Mouse (Mus musculus) forebrain, embryonic 16.5 days (tissue): ENCODE results near the gene Sult1a1. TPM values are rescaled to one million over a fixed set of nuclear protein-coding genes. Genes with fewer than 3 reads are reported as not detected.
"Not testable (repeated sequence)": the region's sequence is repeated elsewhere in the genome, so short reads cannot be mapped to it uniquely, and the experiment has no call there.

Source experiments
- ATAC-seq: fragments of 200-750 bp; cut with Nextera tagmentation; 2 replicates; pipeline ENCODE4 v1.8.0; 2017; ENCODE audit warnings: mild to moderate bottlenecking, moderate library complexity
- H3K27ac ChIP-seq: fragments of 300-500 bp; sonication (generic); 2 replicates; pipeline ENCODE4 v1.5.1; 2014; ENCODE audit warnings: low read length, control low read depth
- H3K27me3 ChIP-seq: fragments of 300-500 bp; sonication (generic); replicated peaks from 2 replicates; pipeline ENCODE4 v1.6.1; 2014; ENCODE audit warnings: low read length; ENCODE audit not compliant: control insufficient read depth, insufficient read depth
- H3K36me3 ChIP-seq: fragments of 300-500 bp; sonication (generic); 2 replicates; pipeline ENCODE4 v1.6.1; 2014; ENCODE audit not compliant: control insufficient read depth, insufficient read depth
- H3K4me1 ChIP-seq: fragments of 300-500 bp; sonication (generic); replicated peaks from 2 replicates; pipeline ENCODE4 v1.6.1; 2014; ENCODE audit warnings: low read length; ENCODE audit not compliant: control insufficient read depth, insufficient read depth
- H3K4me2 ChIP-seq: fragments of 300-500 bp; sonication (generic); 2 replicates; pipeline ENCODE4 v1.6.1; 2014; ENCODE audit warnings: mild to moderate bottlenecking, low read length, control low read depth
- H3K4me3 ChIP-seq: fragments of 300-500 bp; sonication (generic); replicated peaks from 2 replicates; pipeline ENCODE4 v1.5.1; 2014; ENCODE audit warnings: mild to moderate bottlenecking, low read length, control low read depth
- H3K9ac ChIP-seq: fragments of 300-500 bp; sonication (generic); replicated peaks from 2 replicates; pipeline ENCODE4 v1.6.1; 2014; ENCODE audit warnings: low read depth, low read length, control low read depth
- H3K9me3 ChIP-seq: fragments of 300-500 bp; sonication (generic); 2 replicates; pipeline ENCODE4 v1.6.1; 2016; ENCODE audit warnings: low read length; ENCODE audit not compliant: control insufficient read depth
- WGBS: fragments of 180-500 bp; shearing (Covaris S2); extraction: QIAGEN DNeasy Blood & Tissue Kit; methylation state at CpG from one replicate; pipeline ENCODE4 v1.1.7; 2014; 5-methylcytosine and 5-hydroxymethylcytosine counted together
- polyA plus RNA-seq: library from polyadenylated mRNA; unstranded; fragments of >200 nt; fragmentation: Nextera tagmentation; extraction: Ambion mirVana; gene quantifications from 2 replicates; pipeline ENCODE4 v1.2.1, GENCODE M21; 2015

The Sult1a1 gene
- polyA plus RNA-seq, 1 experiment from 2014 or later: 4.3 TPM

DNA sequence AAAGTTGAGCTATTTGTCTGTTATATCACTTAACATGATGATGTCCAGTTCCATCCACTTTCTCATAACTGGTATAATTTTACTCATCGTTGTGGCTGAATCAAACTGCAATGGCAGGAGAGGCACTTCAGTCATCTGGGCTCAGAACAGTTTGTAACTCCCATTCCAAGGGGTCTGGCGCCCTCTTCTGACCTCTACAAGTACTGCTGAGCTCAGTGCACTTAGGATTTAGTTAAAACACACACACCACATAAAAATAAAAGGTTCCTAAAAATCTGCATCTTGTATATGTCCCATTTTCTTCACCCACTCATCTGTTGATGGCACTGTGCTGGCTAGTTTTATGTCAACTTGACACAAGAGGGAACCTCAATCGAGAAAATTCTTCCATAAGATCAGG is 17.0 kb upstream of the Sult1a1 start:
- H3K9me3 ChIP-seq: no peaks in the 10 kb centered on the region
- WGBS: 28% methylated on average over 3 of the region's 3 CpGs
- ATAC-seq: no peak
- no peak overlapping the region for H3K4me3 ChIP-seq
- H3K27ac ChIP-seq: no peak overlapping the region
- no peak overlapping the region for H3K4me2 ChIP-seq
- peaks cover 24% of the 10 kb centered on the region for H3K4me1 ChIP-seq
- H3K9ac ChIP-seq: no peak overlapping the region
- no peaks in the 10 kb centered on the region for H3K27me3 ChIP-seq
- peaks cover 8% of the 10 kb centered on the region; the same call in 1 of the 2 replicates for H3K36me3 ChIP-seq

DNA sequence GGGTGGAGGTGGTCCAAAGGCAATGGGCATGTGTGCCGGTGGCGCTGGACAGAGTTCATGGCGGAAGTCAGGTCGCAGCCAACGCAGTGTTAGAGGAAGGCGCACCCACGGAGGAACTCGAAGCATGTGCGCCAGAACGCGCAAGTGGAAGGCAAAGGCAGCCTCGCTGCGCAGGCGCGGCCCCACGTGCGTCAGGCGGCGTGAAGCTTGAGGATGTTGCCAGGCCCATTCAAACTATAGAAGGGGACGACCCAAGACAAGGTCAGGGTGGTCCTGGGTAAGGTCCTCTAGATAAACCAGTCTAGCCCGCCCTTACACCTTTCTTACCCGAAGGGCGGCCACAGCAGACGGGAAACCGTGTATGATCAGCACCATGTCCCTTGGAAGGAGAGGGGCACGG is 16.2 kb upstream of the Sult1a1 start:
- Histone ChIP-seq H3K9ac (no peak overlapping the region), H3K4me2 (no peak overlapping the region), H3K27ac (no peak overlapping the region), H3K36me3 (peaks cover 8% of the 10 kb centered on the region; the same call in 1 of the 2 replicates), H3K4me1 (peaks cover 24% of the 10 kb centered on the region), H3K27me3 (no peaks in the 10 kb centered on the region), H3K4me3 (no peak overlapping the region), H3K9me3 (no peaks in the 10 kb centered on the region)
- no peak for ATAC-seq
- WGBS: 95% methylated on average over 26 of the region's 26 CpGs

DNA sequence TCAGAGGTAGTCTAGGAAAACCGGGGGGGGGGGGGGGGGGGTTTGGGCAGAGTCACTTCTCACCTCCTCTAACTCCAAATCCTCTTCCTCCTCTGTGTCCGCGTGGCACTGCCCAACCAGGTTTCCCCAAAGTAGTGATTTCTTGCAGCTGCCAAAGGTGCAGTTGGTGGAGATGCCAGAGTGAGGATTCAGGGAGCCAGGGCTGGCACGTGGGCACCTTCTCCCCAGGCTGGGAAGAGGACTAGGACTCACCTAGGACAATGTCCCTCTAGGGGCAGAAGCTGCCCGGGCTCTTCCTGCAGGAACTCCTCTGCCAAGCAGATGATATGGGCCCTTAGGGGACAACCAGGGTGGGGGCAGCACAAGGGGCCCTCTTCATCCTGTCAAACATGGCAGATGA is 15.4 kb upstream of the Sult1a1 start:
- no peak for ATAC-seq
- Histone ChIP-seq H3K9ac (no peak overlapping the region), H3K4me3 (no peak overlapping the region), H3K4me2 (no peak overlapping the region), H3K27ac (no peak overlapping the region), H3K9me3 (no peaks in the 10 kb centered on the region), H3K27me3 (no peaks in the 10 kb centered on the region), H3K4me1 (peaks cover 16% of the 10 kb centered on the region), H3K36me3 (peaks cover 8% of the 10 kb centered on the region; the same call in 1 of the 2 replicates)
- 82% methylated on average over 5 of the region's 5 CpGs for WGBS

DNA sequence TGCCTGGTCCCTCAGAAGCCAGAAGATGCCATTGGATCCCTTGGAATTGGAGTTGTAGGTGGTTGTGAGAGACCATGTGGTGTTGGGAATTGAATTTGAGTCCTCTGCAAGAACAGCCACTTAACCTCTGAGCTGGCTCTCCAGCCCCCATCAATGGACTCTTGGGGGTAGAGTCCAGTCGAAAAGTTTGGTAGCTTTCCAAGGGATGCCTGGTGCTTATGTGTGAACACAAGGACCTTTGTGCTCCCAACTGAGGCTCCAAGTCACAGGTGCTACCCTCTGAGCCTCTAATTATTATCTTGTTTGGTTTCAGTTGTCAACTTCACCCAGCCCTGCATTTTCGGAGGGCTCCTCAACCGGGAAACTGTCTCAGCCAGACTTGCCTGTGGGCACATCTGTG is 14.5 kb upstream of the Sult1a1 start:
- Histone ChIP-seq H3K4me3 (no peak overlapping the region), H3K27me3 (no peaks in the 10 kb centered on the region), H3K4me1 (peaks cover 11% of the 10 kb centered on the region), H3K4me2 (no peak overlapping the region), H3K9ac (no peak overlapping the region), H3K36me3 (peaks cover 8% of the 10 kb centered on the region; the same call in 1 of the 2 replicates), H3K9me3 (no peaks in the 10 kb centered on the region), H3K27ac (no peak overlapping the region)
- WGBS: 87% methylated on average over 3 of the region's 3 CpGs
- ATAC-seq: no peak

GRCm38 (mm10) chr7:126689021-126689420 is 12.8 kb upstream of the Sult1a1 start:
- H3K4me3 ChIP-seq: no peak overlapping the region
- WGBS: 76% methylated on average over 3 of the region's 3 CpGs
- no peaks in the 10 kb centered on the region for H3K9me3 ChIP-seq
- no peak for ATAC-seq
- H3K27ac ChIP-seq: no peak overlapping the region
- no peak overlapping the region for H3K4me2 ChIP-seq
- no peak overlapping the region for H3K9ac ChIP-seq
- H3K27me3 ChIP-seq: no peaks in the 10 kb centered on the region
- H3K4me1 ChIP-seq: peaks cover 4% of the 10 kb centered on the region
- H3K36me3 ChIP-seq: peaks cover 8% of the 10 kb centered on the region; the same call in 1 of the 2 replicates

GRCm38 (mm10) chr7:126688156-126688555 is 11.9 kb upstream of the Sult1a1 start:
- H3K27me3 ChIP-seq: not testable (repeated sequence)
- 71% methylated on average over 4 of the region's 4 CpGs for WGBS
- peak; percentile 33; the same call in 1 of the 2 replicates for ATAC-seq

GRCm38 (mm10) chr7:126681221-126681620 is 5.0 kb upstream of the Sult1a1 start:
- no peaks in the 10 kb centered on the region for H3K36me3 ChIP-seq
- H3K9me3 ChIP-seq: no peaks in the 10 kb centered on the region
- no peaks in the 10 kb centered on the region for H3K27me3 ChIP-seq
- ATAC-seq: no peak
- 91% methylated on average over 5 of the region's 5 CpGs for WGBS
- no peaks in the 10 kb centered on the region for H3K4me1 ChIP-seq
- no peak overlapping the region for H3K27ac ChIP-seq
- H3K4me2 ChIP-seq: no peak overlapping the region
- H3K4me3 ChIP-seq: no peak overlapping the region
- H3K9ac ChIP-seq: no peak overlapping the region

More at GRCm38 (mm10) chr7:126688156-126688555, 11.9 kb upstream of the Sult1a1 start:
- not testable (repeated sequence) for H3K9me3 ChIP-seq, H3K36me3 ChIP-seq, H3K27ac ChIP-seq, H3K9ac ChIP-seq, H3K4me2 ChIP-seq, H3K4me3 ChIP-seq, H3K4me1 ChIP-seq

GRCm38 (mm10) chr7:126679683-126680082 is 3.5 kb upstream of the Sult1a1 start:
- no peaks in the 10 kb centered on the region for H3K9me3 ChIP-seq
- no peak overlapping the region for H3K4me2 ChIP-seq
- H3K9ac ChIP-seq: no peak overlapping the region
- H3K27ac ChIP-seq: no peak overlapping the region
- H3K4me1 ChIP-seq: no peaks in the 10 kb centered on the region
- no peak overlapping the region for H3K4me3 ChIP-seq
- no peaks in the 10 kb centered on the region for H3K36me3 ChIP-seq
- H3K27me3 ChIP-seq: no peaks in the 10 kb centered on the region
- WGBS: 91% methylated on average over 5 of the region's 5 CpGs
- no peak for ATAC-seq

DNA sequence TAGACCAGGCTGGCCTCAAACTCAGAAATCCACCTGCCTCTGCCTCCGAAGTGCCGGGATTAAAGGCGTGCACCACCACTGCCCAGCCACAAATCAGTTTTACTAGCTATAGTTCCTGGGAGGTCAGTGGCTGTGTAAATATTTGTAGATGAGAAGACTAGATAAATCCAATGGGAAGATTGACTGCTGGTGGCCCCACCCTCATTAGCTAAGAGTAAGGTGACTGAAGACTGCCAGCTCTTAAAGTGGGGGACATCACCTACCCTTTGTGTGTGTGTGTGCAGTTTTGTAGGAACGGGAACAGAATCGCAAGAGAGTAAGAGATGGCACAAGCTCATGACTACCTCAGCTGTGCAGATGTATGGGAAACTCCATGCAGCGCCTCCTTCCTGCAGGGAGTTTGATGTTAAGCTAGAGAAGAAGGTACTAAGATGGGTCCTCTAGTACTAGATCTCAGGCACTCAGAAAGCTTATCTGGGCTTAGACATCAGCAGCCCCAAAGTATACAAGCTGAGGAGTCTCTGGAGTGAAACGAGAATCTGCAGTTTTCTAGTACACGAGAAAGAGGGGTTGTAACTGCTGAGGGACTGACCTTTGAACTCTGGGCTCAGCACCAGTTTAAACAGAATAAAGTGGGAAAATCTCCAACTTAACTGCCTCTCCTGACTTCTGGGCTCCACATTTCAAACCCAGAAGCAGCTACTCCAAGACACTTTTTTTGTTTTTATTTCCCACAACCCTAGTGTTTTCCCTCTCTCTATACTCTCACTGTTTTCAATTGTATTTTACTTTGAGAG is 2.5 kb upstream of the Sult1a1 start:
- Histone ChIP-seq H3K36me3 (no peaks in the 10 kb centered on the region), H3K27ac (no peak overlapping the region), H3K4me3 (no peak overlapping the region), H3K9ac (no peak overlapping the region), H3K27me3 (no peaks in the 10 kb centered on the region), H3K9me3 (no peaks in the 10 kb centered on the region), H3K4me1 (no peaks in the 10 kb centered on the region), H3K4me2 (no peak overlapping the region)
- ATAC-seq: no peak
- WGBS: 93% methylated on average over 8 of the region's 8 CpGs
